Mouse (Mus musculus) midbrain, embryonic 12.5 days (tissue): Measurements from ENCODE around the gene Ddah1. TPM values are rescaled to one million over a fixed set of nuclear protein-coding genes. Genes with fewer than 3 reads are reported as not detected.

Experiments
- ATAC-seq: fragments of 200-750 bp; cut with Nextera tagmentation; 2 replicates; pipeline ENCODE4 v1.8.0; 2017; ENCODE audit warnings: low read depth, moderate TSS enrichment, moderate library complexity; ENCODE audit not compliant: low FRiP score
- H3K27ac ChIP-seq: fragments of 300-500 bp; sonication (generic); replicated peaks from 2 replicates; pipeline ENCODE4 v1.5.1; 2016; ENCODE audit warnings: mild to moderate bottlenecking
- H3K27me3 ChIP-seq: fragments of 300-500 bp; sonication (generic); 2 replicates; pipeline ENCODE4 v1.6.1; 2016; ENCODE audit warnings: mild to moderate bottlenecking
- H3K36me3 ChIP-seq: fragments of 300-500 bp; sonication (generic); 2 replicates; pipeline ENCODE4 v1.6.1; 2016
- H3K4me1 ChIP-seq: fragments of 300-500 bp; sonication (generic); 2 replicates; pipeline ENCODE4 v1.6.1; 2016
- H3K4me2 ChIP-seq: fragments of 300-500 bp; sonication (generic); replicated peaks from 2 replicates; pipeline ENCODE4 v1.6.1; 2016; ENCODE audit warnings: mild to moderate bottlenecking, moderate library complexity
- H3K4me3 ChIP-seq: fragments of 300-500 bp; sonication (generic); 2 replicates; pipeline ENCODE4 v1.5.1; 2016; ENCODE audit warnings: mild to moderate bottlenecking
- H3K9ac ChIP-seq: fragments of 300-500 bp; sonication (generic); replicated peaks from 2 replicates; pipeline ENCODE4 v1.6.1; 2016; ENCODE audit warnings: mild to moderate bottlenecking, moderate library complexity
- H3K9me3 ChIP-seq: fragments of 300-500 bp; sonication (generic); 2 replicates; pipeline ENCODE4 v1.6.1; 2016; ENCODE audit warnings: mild to moderate bottlenecking
- WGBS: fragments of 180-500 bp; shearing (Covaris S2); methylation state at CpG from one replicate; pipeline ENCODE4 v1.1.7; 2016; 5-methylcytosine and 5-hydroxymethylcytosine counted together
- polyA plus RNA-seq: library from polyadenylated mRNA; unstranded; fragments of >200 nt; fragmentation: Nextera tagmentation; extraction: Ambion mirVana; gene quantifications from 2 replicates; pipeline ENCODE4 v1.2.1, GENCODE M21; 2016

The Ddah1 gene
- polyA plus RNA-seq, 1 experiment from 2014 or later: 38.2 TPM

GRCm38 (mm10) chr3:145790233-145790632 is 31.8 kb downstream of the Ddah1 start:
- no peak for ATAC-seq
- Histone ChIP-seq H3K27ac (no peak overlapping the region), H3K4me3 (no peak overlapping the region), H3K36me3 (no peaks in the 10 kb centered on the region), H3K4me2 (no peak overlapping the region), H3K9me3 (no peaks in the 10 kb centered on the region), H3K27me3 (no peaks in the 10 kb centered on the region), H3K4me1 (no peaks in the 10 kb centered on the region), H3K9ac (no peak overlapping the region)
- 88% methylated on average over 3 of the region's 3 CpGs for WGBS

DNA sequence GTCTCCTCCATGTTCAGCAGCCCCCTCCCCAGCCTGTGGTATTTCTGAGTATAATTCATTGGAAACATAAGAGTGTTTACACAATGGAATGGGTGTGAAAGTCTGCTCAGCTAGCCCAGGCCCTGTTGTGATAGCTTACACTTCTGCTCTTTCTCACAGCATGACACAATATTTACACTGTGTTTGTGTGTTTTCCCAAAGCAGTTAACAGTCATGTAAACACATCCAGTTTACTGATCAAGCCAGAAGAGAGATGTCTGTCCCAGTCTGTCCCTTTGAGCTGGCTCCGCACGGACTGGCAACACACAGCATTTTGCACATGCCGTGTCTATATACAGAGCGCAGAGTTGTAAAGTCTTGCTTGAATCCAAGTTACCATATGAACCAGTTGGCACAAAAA is 32.2 kb downstream of the Ddah1 start:
- WGBS: 93% methylated on average over 4 of the region's 4 CpGs
- Histone ChIP-seq H3K9ac (no peak overlapping the region), H3K4me1 (no peaks in the 10 kb centered on the region), H3K9me3 (no peaks in the 10 kb centered on the region), H3K4me3 (no peak overlapping the region), H3K4me2 (no peak overlapping the region), H3K27ac (no peak overlapping the region), H3K27me3 (no peaks in the 10 kb centered on the region), H3K36me3 (no peaks in the 10 kb centered on the region)
- ATAC-seq: no peak

DNA sequence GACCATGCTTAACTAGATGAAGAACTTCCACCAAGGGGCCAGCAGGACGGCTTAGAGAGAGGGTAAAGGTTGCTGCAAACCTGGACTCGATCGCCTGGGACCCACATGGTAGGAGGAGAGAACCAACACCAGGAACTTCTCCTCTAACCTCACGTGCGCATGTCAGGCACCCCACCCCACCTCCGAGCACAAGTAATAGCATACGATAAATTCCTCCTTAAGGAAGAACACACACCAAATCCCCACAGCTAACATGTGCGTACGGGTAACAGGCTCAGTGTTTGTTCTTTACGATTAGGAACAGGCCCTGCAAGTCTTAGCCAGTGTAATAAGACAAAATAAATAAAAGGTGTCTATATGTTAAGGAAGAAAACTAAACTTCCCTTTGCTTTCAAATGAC is 35.9 kb downstream of the Ddah1 start:
- no peaks in the 10 kb centered on the region for H3K9me3 ChIP-seq
- no peak overlapping the region for H3K4me2 ChIP-seq
- H3K36me3 ChIP-seq: no peaks in the 10 kb centered on the region
- H3K27ac ChIP-seq: no peak overlapping the region
- ATAC-seq: no peak
- no peak overlapping the region for H3K9ac ChIP-seq
- 87% methylated on average over 10 of the region's 10 CpGs for WGBS
- H3K27me3 ChIP-seq: no peaks in the 10 kb centered on the region
- no peak overlapping the region for H3K4me3 ChIP-seq
- H3K4me1 ChIP-seq: no peaks in the 10 kb centered on the region

DNA sequence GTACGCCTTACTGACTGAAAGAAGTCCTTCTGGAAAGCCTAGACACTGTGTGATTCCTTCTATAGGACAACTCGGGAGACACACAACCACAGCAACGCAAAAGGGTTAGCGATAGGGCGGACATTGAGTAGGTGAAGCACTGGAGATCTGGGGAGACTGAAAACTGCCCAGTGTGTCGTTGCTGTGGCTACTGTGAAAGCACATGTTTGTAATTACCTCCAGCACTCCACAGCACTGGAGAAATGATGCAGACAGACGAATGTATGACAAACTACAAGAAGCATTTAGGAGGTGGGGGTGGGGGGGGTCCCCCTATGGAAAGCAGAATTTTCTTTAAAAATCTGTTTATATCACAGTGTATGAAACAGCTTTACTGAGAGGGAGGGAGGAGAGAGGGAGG is 37.4 kb downstream of the Ddah1 start:
- Histone ChIP-seq H3K4me1 (no peaks in the 10 kb centered on the region), H3K4me2 (no peak overlapping the region), H3K4me3 (no peak overlapping the region), H3K27me3 (no peaks in the 10 kb centered on the region), H3K9ac (no peak overlapping the region), H3K9me3 (no peaks in the 10 kb centered on the region), H3K36me3 (no peaks in the 10 kb centered on the region), H3K27ac (no peak overlapping the region)
- no peak for ATAC-seq
- 85% methylated on average over 7 of the region's 7 CpGs for WGBS

DNA sequence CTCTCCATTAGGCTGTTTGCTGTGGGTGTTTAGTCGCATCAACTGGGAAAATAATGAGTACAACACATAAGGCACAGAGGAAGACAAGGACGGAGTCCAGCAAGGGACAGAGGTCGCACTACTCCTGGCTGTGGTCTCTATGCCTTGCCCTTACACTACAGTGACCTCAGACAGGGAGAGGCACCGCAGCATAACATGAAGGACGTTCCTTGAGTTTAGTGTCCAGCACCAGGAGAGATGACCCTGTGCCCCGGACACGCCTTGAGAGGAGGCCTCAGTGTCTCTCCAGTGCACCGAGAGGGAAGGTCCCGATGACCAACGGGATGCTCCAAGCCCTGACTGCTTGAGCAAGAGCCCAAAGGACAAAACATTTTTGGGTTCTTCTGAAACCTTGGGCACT is 39.6 kb downstream of the Ddah1 start:
- Histone ChIP-seq H3K27me3 (no peaks in the 10 kb centered on the region), H3K9ac (no peak overlapping the region), H3K9me3 (no peaks in the 10 kb centered on the region), H3K4me1 (no peaks in the 10 kb centered on the region), H3K4me2 (no peak overlapping the region), H3K4me3 (no peak overlapping the region), H3K27ac (no peak overlapping the region), H3K36me3 (no peaks in the 10 kb centered on the region)
- 83% methylated on average over 10 of the region's 10 CpGs for WGBS
- no peak for ATAC-seq

GRCm38 (mm10) chr3:145798751-145799188 is 40.3 kb downstream of the Ddah1 start:
- Histone ChIP-seq H3K9me3 (no peaks in the 10 kb centered on the region), H3K4me1 (no peaks in the 10 kb centered on the region), H3K9ac (no peak overlapping the region), H3K27me3 (no peaks in the 10 kb centered on the region), H3K4me3 (no peak overlapping the region), H3K4me2 (no peak overlapping the region), H3K36me3 (no peaks in the 10 kb centered on the region), H3K27ac (no peak overlapping the region)
- no peak for ATAC-seq
- WGBS: 68% methylated on average over 6 of the region's 6 CpGs

GRCm38 (mm10) chr3:145799365-145799764 is 40.9 kb downstream of the Ddah1 start:
- Histone ChIP-seq H3K9ac (no peak overlapping the region), H3K4me1 (no peaks in the 10 kb centered on the region), H3K27ac (no peak overlapping the region), H3K27me3 (no peaks in the 10 kb centered on the region; the same call in 1 of the 2 replicates), H3K9me3 (no peaks in the 10 kb centered on the region), H3K4me2 (no peak overlapping the region), H3K4me3 (no peak overlapping the region), H3K36me3 (no peaks in the 10 kb centered on the region)
- 68% methylated on average over 3 of the region's 3 CpGs for WGBS
- no peak for ATAC-seq

DNA sequence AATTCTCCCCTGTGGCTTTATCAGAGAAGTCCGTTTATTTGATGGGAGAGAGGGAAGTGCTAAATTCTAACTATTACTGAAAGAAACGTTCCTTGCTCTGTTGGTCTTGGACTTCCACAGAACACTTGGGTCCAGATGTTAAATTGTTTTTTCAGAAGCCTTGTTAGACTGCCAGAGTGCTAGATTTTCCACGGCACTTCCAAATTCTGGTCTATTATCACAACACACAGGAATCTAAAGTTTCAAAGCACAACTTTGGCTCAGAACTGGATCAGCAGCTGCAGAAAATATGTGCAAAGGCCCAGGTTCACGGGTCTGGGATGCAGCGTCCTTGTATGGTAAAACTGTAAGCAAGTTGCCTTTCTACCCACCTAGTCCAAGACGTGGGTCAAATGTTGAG is 43.6 kb downstream of the Ddah1 start:
- Histone ChIP-seq H3K4me1 (peaks cover 22% of the 10 kb centered on the region), H3K4me2 (no peak overlapping the region), H3K9me3 (no peaks in the 10 kb centered on the region), H3K27me3 (peaks cover 11% of the 10 kb centered on the region), H3K27ac (no peak overlapping the region), H3K9ac (no peak overlapping the region), H3K4me3 (no peak overlapping the region), H3K36me3 (no peaks in the 10 kb centered on the region)
- no peak for ATAC-seq
- 88% methylated on average over 6 of the region's 6 CpGs for WGBS

DNA sequence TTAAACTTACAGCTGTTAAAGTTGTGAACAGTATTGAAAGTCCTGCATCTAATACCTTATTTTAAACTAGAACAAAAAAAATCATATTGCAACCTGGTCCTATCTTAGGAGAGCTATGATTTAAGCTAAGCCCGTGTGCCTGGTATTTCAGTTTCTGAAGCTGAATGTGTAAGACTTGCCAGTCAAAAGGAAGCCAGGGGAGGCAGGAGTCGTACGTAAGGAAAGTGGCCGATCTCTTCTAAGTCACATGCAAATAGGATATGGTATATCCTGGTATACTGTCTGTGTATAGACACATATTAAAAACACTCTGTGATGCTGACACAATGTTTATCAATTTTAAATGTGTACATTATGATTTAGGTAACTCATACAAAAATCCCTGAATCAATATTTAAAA is 47.4 kb downstream of the Ddah1 start:
- Histone ChIP-seq H3K27ac (no peak overlapping the region), H3K4me3 (no peak overlapping the region), H3K4me1 (peaks cover 22% of the 10 kb centered on the region), H3K4me2 (no peak overlapping the region), H3K27me3 (peaks cover 26% of the 10 kb centered on the region), H3K36me3 (no peaks in the 10 kb centered on the region), H3K9ac (no peak overlapping the region), H3K9me3 (no peaks in the 10 kb centered on the region)
- WGBS: 14% methylated on average over 4 of the region's 4 CpGs
- no peak for ATAC-seq

GRCm38 (mm10) chr3:145806502-145806901 is 48.0 kb downstream of the Ddah1 start:
- no peak for ATAC-seq
- 0 out of 2 replicates have a peak overlapping the region, but pooled peaks have one; percentile 6 for H3K27ac ChIP-seq
- WGBS: 8% methylated on average over 5 of the region's 5 CpGs
- peaks cover 26% of the 10 kb centered on the region for H3K27me3 ChIP-seq
- no peaks in the 10 kb centered on the region for H3K36me3 ChIP-seq
- no peak overlapping the region for H3K4me3 ChIP-seq
- no peaks in the 10 kb centered on the region for H3K9me3 ChIP-seq
- H3K4me2 ChIP-seq: no peak overlapping the region
- H3K4me1 ChIP-seq: peaks cover 22% of the 10 kb centered on the region
- H3K9ac ChIP-seq: no peak overlapping the region

GRCm38 (mm10) chr3:145816807-145817206 is 58.3 kb downstream of the Ddah1 start:
- 100% methylated on average over 1 of the region's 1 CpGs for WGBS
- Histone ChIP-seq H3K36me3 (0 out of 2 replicates have a peak, but pooled peaks cover 5% of the 10 kb centered on the region), H3K27me3 (peaks cover 55% of the 10 kb centered on the region), H3K4me3 (no peak overlapping the region), H3K9ac (no peak overlapping the region), H3K4me2 (no peak overlapping the region), H3K4me1 (peaks cover 14% of the 10 kb centered on the region; the same call in 1 of the 2 replicates), H3K9me3 (no peaks in the 10 kb centered on the region), H3K27ac (no peak overlapping the region)
- ATAC-seq: no peak

DNA sequence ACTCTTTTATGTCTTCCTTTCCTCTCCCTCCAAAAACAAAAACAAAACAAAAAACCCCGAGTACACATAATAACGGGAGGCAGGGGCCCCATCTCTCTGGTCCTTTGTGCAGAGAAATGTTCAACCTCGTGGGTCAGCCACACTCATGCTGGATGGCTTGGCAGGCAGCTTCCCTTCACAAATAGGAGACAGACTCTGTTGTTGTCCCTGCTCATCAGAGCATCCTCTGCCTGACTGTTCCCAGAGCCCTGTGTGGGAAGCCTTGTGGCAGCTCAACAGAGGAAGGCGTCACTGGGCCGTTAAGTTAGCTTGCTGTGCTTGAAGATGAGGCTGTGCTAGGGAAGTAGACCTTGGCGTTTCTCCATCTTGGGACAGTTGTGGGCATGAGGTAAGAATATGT is 58.8 kb downstream of the Ddah1 start:
- WGBS: 53% methylated on average over 6 of the region's 6 CpGs
- no peak overlapping the region for H3K9ac ChIP-seq
- 0 out of 2 replicates have a peak, but pooled peaks cover 5% of the 10 kb centered on the region for H3K36me3 ChIP-seq
- H3K27me3 ChIP-seq: peaks cover 59% of the 10 kb centered on the region
- no peak for ATAC-seq
- H3K9me3 ChIP-seq: no peaks in the 10 kb centered on the region
- no peak overlapping the region for H3K4me3 ChIP-seq
- H3K27ac ChIP-seq: no peak overlapping the region
- no peak overlapping the region for H3K4me2 ChIP-seq
- peaks cover 14% of the 10 kb centered on the region; the same call in 1 of the 2 replicates for H3K4me1 ChIP-seq

DNA sequence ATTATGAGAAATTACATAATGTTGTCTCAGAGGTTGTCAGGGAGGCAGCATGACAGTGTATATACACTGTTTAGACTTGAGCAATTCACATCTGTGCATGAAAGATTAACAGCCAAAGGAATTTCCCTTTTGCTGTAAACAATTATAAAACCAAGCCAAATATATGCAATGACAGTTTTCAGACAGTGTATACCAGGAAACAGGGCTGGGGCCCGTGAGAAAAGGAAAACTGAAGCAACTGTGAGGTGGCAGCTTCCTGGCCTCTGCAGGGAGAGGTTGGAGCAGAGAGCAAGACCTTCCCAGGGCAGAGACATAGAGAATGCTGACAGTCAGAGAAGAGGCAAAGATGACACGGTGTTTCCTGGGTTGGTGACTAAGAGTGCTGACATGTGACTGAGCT is 62.0 kb downstream of the Ddah1 start:
- WGBS: 76% methylated on average over 2 of the region's 2 CpGs
- Histone ChIP-seq H3K27me3 (peaks cover 69% of the 10 kb centered on the region), H3K4me2 (no peak overlapping the region), H3K9ac (no peak overlapping the region), H3K27ac (no peak overlapping the region), H3K9me3 (no peaks in the 10 kb centered on the region), H3K4me1 (peaks cover 21% of the 10 kb centered on the region), H3K4me3 (no peak overlapping the region), H3K36me3 (0 out of 2 replicates have a peak, but pooled peaks cover 5% of the 10 kb centered on the region)
- no peak for ATAC-seq
